Mouse (Mus musculus) neural tube, embryonic 11.5 days (tissue): ENCODE data around the gene Emx2. TPM values are rescaled to one million over a fixed set of nuclear protein-coding genes. Genes with fewer than 3 reads are reported as not detected.
A peak's percentile ranks its signal among the peaks of the same experiment; 100 is the strongest.

Experiments used
- ATAC-seq: fragments of 200-750 bp; cut with Nextera tagmentation; 2 replicates; pipeline ENCODE4 v1.8.0; 2017; ENCODE audit warnings: moderate number of reproducible peaks, mild to moderate bottlenecking, moderate TSS enrichment, moderate library complexity; ENCODE audit not compliant: insufficient read depth, low FRiP score, low TSS enrichment
- DNase-seq: peaks from one replicate; pipeline ENCODE4 v3.0.0-alpha.2; 2015; ENCODE audit warnings: low spot score
- H3K27ac ChIP-seq: fragments of 300-500 bp; sonication (generic); 2 replicates; pipeline ENCODE4 v1.5.1; 2014; ENCODE audit warnings: low read depth, mild to moderate bottlenecking, low read length
- H3K27me3 ChIP-seq: fragments of 300-500 bp; sonication (generic); 2 replicates; pipeline ENCODE4 v1.6.1; 2014; ENCODE audit warnings: mild to moderate bottlenecking, low read length, mixed read lengths; ENCODE audit not compliant: control insufficient read depth, insufficient read depth
- H3K36me3 ChIP-seq: fragments of 300-500 bp; sonication (generic); 2 replicates; pipeline ENCODE4 v1.6.1; 2014; ENCODE audit warnings: mild to moderate bottlenecking, low read length, moderate library complexity, mixed read lengths; ENCODE audit not compliant: control insufficient read depth, insufficient read depth
- H3K4me1 ChIP-seq: fragments of 300-500 bp; sonication (generic); 2 replicates; pipeline ENCODE4 v1.6.1; 2014; ENCODE audit warnings: low read length, mixed read lengths; ENCODE audit not compliant: control insufficient read depth, insufficient read depth
- H3K4me2 ChIP-seq: fragments of 300-500 bp; sonication (generic); 2 replicates; pipeline ENCODE4 v1.6.1; 2014; ENCODE audit warnings: low read depth, mild to moderate bottlenecking, moderate library complexity
- H3K4me3 ChIP-seq: fragments of 300-500 bp; sonication (generic); 2 replicates; pipeline ENCODE4 v1.5.1; 2014; ENCODE audit warnings: low read depth, low read length
- H3K9ac ChIP-seq: fragments of 300-500 bp; sonication (generic); 2 replicates; pipeline ENCODE4 v1.6.1; 2014; ENCODE audit warnings: mild to moderate bottlenecking, low read length
- H3K9me3 ChIP-seq: fragments of 300-500 bp; sonication (generic); 2 replicates; pipeline ENCODE4 v1.6.1; 2016; ENCODE audit warnings: low read length; ENCODE audit not compliant: control insufficient read depth
- WGBS: fragments of 180-500 bp; shearing (Covaris S2); extraction: QIAGEN DNeasy Blood & Tissue Kit; methylation state at CpG from one replicate; pipeline ENCODE4 v1.1.7; 2014; 5-methylcytosine and 5-hydroxymethylcytosine counted together
- polyA plus RNA-seq: library from polyadenylated mRNA; unstranded; fragments of >200 nt; fragmentation: Nextera tagmentation; extraction: Ambion mirVana; gene quantifications from 2 replicates; pipeline ENCODE4 v1.2.1, GENCODE M21; 2014

Gene Emx2
- polyA plus RNA-seq, result 1.7 and 3.9 TPM in 2 replicates

DNA sequence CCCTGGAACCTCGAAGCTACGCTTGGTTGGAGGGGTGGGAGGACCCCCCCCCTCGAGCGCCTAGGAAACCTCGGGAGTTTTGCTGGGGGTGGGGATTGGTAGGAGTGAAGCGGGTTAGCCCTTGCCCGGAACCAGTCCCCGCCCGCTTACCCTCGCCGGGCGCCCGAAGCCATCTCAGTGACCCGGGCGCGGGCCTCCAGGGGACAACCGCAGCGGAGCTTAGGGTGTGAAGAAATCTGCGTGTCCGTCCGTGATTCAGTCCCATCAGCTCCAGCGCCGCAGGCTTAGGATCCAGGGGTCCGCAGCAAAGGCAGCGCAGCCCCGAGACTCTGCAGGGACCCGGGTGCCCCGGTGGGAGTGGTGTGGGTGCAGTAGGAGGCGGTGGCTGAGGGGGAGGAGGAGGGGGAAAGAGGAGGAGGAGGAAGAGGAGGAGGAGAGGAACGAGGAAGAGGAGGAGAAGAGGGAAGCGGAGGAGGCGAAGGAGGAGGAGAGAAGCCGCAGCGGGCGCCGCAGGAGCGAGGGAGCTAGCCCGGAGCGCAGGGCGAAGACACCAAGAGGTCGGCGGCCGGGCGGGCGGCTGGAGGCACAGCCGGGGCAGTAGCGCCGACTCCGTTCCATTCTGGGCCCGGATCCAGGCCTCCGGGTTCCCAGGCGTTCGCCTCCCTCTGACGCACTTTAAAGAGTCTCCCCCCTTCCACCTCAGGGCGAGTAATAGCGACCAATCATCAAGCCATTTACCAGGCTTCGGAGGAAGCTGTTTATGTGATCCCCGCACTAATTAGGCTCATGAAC lies at the start of gene Emx2:
Gene Emx2 (plus strand): TSS at position 422 of the 792 bp plus-strand sequence.
- peak within 1 kb of the TSS; percentile 28 for H3K4me3 ChIP-seq
- peak; percentile 32 for ATAC-seq
- no peak within 1 kb of the TSS for H3K27ac ChIP-seq
- 0% methylated on average over 58 of the region's 58 CpGs for WGBS
- peaks cover 4% of the 10 kb centered on the region; the same call in 1 of the 2 replicates for H3K4me1 ChIP-seq
- H3K4me2 ChIP-seq, result peak within 1 kb of the TSS; percentile 33
- DNase-seq, result peak; percentile 81
- H3K9me3 ChIP-seq, result no peaks in the 10 kb centered on the region
- H3K9ac ChIP-seq, result no peak within 1 kb of the TSS
- peaks cover 96% of the 10 kb centered on the region for H3K27me3 ChIP-seq
- no peaks in the 10 kb centered on the region for H3K36me3 ChIP-seq

DNA sequence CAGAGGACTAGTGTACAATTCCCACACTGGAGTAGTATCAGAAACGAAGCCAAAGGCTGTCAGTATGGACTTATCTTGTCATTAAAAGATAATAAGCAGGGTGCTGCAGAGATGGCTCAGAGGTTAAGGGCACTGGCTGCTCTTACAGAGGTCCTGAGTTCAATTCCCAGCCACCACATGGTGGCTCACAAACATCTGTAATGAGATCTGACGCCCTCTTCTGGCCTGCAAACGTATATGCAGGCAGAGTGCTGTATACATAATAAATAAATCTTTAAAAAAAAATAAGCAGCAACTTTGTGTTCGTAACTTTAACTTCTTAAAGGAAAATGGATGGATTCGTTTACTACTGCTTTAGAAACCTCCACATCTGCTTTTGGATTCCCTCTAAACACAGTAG lies 44.0 kb upstream of the Emx2 start:
- H3K4me1 ChIP-seq, result no peaks in the 10 kb centered on the region
- H3K4me3 ChIP-seq, result no peak overlapping the region
- no peaks in the 10 kb centered on the region for H3K9me3 ChIP-seq
- ATAC-seq, result no peak
- H3K4me2 ChIP-seq, result no peak overlapping the region
- H3K9ac ChIP-seq, result no peak overlapping the region
- H3K27me3 ChIP-seq, result no peaks in the 10 kb centered on the region
- 63% methylated on average over 5 of the region's 5 CpGs for WGBS
- no peak overlapping the region for H3K27ac ChIP-seq
- H3K36me3 ChIP-seq, result no peaks in the 10 kb centered on the region
- DNase-seq, result no peak

DNA sequence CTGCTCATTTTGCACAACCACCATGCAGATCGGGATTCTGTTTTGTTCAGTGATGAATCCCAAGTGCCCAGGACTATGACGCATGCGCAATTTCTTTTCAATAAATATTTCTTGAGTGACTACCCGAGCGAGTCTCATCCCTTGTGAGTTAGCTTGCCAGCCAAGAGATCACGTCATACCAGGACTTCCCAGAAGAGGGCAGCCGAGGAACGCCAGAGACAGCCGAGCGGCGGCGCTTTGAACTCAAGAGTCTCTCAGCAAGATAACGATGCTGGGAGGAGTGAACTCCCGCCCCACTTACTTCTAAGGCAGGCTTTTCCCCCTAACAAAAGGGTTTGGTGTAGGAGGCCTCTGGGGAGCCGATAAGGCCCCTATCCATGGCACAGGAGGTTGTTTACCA lies 40.1 kb upstream of the Emx2 start:
- Histone ChIP-seq H3K4me2 (no peak overlapping the region), H3K27me3 (no peaks in the 10 kb centered on the region), H3K4me1 (no peaks in the 10 kb centered on the region), H3K9ac (no peak overlapping the region), H3K9me3 (no peaks in the 10 kb centered on the region), H3K36me3 (no peaks in the 10 kb centered on the region), H3K4me3 (no peak overlapping the region), H3K27ac (no peak overlapping the region)
- WGBS, result 2% methylated on average over 15 of the region's 15 CpGs
- peak; percentile 89 for DNase-seq
- ATAC-seq, result no peak

DNA sequence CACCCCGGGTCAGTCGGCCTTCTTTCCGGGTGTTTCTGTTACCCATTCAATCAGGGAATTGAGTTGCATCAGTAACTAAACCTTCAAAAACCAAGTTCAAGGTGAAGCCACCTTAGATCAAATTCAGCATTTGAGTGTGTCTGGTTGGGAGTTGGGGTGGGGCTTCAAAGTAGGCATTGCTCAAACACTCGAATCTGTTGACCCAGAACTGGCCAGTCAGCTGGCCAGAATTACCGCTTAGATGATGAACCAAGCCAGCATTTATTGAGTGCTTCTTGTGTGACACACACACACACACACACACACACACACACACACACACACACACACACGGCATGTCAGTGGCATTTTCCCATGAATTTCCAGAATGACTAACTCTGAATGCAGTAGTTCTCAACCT lies 39.5 kb upstream of the Emx2 start:
- no peaks in the 10 kb centered on the region for H3K27me3 ChIP-seq
- H3K9ac ChIP-seq, result no peak overlapping the region
- no peak overlapping the region for H3K4me3 ChIP-seq
- no peak overlapping the region for H3K27ac ChIP-seq
- H3K4me1 ChIP-seq, result no peaks in the 10 kb centered on the region
- 68% methylated on average over 6 of the region's 6 CpGs for WGBS
- H3K36me3 ChIP-seq, result no peaks in the 10 kb centered on the region
- ATAC-seq (no peak), DNase-seq (no peak)
- no peaks in the 10 kb centered on the region for H3K9me3 ChIP-seq
- no peak overlapping the region for H3K4me2 ChIP-seq

DNA sequence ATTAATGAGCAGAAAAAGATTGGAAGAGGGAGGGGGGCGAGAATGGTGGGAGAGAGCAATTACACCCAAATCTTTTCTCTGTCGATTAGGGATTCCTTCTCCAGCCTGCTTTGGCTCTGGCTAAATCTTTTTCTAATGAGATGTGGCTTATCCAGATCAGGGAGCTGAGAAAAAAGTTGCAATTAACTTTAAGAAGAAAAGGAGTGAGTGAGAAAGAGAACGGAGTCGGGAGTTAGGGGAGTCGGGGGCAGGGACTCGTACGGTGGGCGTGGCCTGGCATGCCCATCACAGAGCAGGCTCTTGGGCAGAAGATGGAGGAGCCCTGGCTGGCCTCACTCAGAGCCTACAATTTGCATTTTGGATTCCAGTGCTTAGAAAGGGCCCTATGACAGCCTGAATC lies 35.8 kb upstream of the Emx2 start:
- 10% methylated on average over 8 of the region's 8 CpGs for WGBS
- Histone ChIP-seq H3K27me3 (no peaks in the 10 kb centered on the region), H3K4me2 (peak overlapping the region; percentile 25; the same call in 1 of the 2 replicates), H3K9ac (no peak overlapping the region), H3K36me3 (no peaks in the 10 kb centered on the region), H3K4me3 (no peak overlapping the region; the same call in 1 of the 2 replicates), H3K27ac (no peak overlapping the region), H3K4me1 (no peaks in the 10 kb centered on the region), H3K9me3 (no peaks in the 10 kb centered on the region; the same call in 1 of the 2 replicates)
- ATAC-seq, result no peak
- peak; percentile 28 for DNase-seq

DNA sequence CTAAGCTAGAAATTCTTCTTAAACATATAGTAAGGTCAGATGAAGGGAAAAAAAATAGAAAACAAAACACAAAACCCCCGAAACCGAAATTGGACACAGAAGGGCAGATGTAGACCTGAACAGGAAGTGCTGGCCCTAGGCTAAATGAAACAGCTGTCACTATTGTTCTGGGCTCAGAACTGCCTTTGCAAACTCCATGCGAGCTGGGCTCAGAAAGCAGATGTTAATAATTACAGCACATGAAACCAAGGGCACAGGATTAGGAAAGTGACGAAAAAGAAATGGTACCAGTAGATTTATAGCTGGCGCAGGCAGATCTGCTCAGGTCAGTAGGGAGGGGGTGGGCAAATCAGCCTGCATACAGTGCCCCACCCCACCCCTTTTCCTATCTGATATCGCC lies 34.5 kb upstream of the Emx2 start:
- 44% methylated on average over 6 of the region's 6 CpGs for WGBS
- Histone ChIP-seq H3K27ac (no peak overlapping the region), H3K36me3 (no peaks in the 10 kb centered on the region), H3K4me1 (no peaks in the 10 kb centered on the region), H3K4me3 (no peak overlapping the region), H3K27me3 (no peaks in the 10 kb centered on the region), H3K4me2 (no peak overlapping the region), H3K9me3 (no peaks in the 10 kb centered on the region; the same call in 1 of the 2 replicates), H3K9ac (no peak overlapping the region)
- no peak for DNase-seq
- no peak for ATAC-seq

DNA sequence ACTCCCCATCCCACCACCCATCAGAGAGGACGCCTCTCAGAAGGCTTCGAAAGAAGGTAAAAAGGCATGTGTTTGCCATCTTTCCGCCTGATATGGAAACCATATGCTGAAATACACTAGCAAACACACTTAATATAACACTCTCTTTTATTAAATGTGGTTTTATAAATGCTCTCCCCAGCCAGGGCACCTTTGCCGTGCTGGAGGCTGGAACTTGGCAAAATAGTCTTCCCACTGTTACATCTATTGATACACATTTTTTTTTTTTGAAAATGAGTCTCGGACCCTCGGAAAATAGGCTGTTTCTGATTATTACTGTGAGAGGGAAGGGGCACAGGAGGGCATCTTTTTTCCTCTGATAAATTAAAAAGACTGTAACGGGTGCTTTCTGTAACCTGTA lies 33.2 kb upstream of the Emx2 start:
- Histone ChIP-seq H3K4me1 (no peaks in the 10 kb centered on the region), H3K27ac (no peak overlapping the region), H3K9ac (no peak overlapping the region), H3K4me3 (no peak overlapping the region), H3K36me3 (no peaks in the 10 kb centered on the region), H3K27me3 (no peaks in the 10 kb centered on the region), H3K4me2 (no peak overlapping the region), H3K9me3 (no peaks in the 10 kb centered on the region; the same call in 1 of the 2 replicates)
- ATAC-seq (no peak), DNase-seq (no peak)
- WGBS, result 73% methylated on average over 7 of the region's 7 CpGs

DNA sequence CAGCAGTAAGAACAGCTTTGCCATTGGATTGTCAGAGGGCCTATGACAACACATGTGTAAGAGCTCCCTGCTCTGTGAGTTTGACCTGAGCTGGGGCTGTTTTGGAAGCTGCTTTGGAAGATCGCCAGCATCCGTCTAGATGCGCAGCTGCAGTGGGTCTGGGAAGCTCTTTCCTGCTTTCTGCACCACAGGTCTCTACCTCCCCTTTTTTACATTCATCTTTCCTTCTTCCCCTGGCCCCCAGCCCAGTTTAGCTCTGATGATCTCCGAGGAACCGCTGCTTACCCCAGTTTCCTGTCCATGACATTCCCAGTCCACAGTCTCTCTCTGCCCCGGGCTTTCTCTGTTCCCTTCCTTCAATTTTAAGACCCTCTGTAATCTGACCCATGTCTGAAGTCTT lies 25.9 kb upstream of the Emx2 start:
- no peak overlapping the region for H3K4me3 ChIP-seq
- H3K9ac ChIP-seq, result no peak overlapping the region
- no peaks in the 10 kb centered on the region for H3K9me3 ChIP-seq
- no peaks in the 10 kb centered on the region for H3K36me3 ChIP-seq
- ATAC-seq (no peak), DNase-seq (no peak)
- peaks cover 2% of the 10 kb centered on the region; the same call in 1 of the 2 replicates for H3K27me3 ChIP-seq
- H3K4me1 ChIP-seq, result no peaks in the 10 kb centered on the region
- H3K27ac ChIP-seq, result no peak overlapping the region
- no peak overlapping the region for H3K4me2 ChIP-seq
- 67% methylated on average over 6 of the region's 6 CpGs for WGBS

DNA sequence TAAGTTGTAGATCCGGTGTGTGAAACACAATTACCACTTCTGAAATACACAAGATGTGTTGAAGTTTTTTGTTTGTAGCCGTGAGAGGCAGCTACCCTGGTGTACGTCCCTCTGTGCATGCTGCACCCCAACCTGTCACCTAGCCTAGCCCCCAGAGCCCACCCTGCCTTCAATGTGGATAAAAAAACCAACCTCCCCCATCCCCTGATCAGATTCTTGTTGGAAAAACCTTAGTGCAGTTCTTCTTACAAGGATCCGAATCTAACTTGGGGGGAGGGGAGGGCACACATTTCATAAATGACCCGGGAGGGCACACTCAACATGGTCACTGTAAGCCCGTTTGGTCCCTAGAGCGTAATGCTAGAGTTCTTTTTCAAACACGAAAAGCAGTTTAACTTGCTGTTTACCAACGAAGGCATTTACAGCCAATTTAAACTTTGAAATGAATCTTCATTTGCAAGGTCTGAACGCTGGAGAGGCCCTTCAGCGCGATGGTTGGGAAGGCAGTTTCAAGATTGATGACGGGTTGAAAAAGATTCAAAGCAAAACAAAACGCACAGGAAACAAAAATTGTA lies 7.5 kb upstream of the Emx2 start:
- no peak overlapping the region for H3K9ac ChIP-seq
- no peaks in the 10 kb centered on the region for H3K9me3 ChIP-seq
- no peak overlapping the region for H3K4me3 ChIP-seq
- 0 out of 2 replicates have a peak overlapping the region, but pooled peaks have one; percentile 15 for H3K4me2 ChIP-seq
- ATAC-seq (no peak), DNase-seq (no peak)
- H3K27ac ChIP-seq, result no peak overlapping the region
- H3K36me3 ChIP-seq, result no peaks in the 10 kb centered on the region
- WGBS, result 4% methylated on average over 14 of the region's 14 CpGs
- no peaks in the 10 kb centered on the region for H3K4me1 ChIP-seq
- H3K27me3 ChIP-seq, result peaks cover 81% of the 10 kb centered on the region
